Mouse (Mus musculus) liver, embryonic 14 days (tissue): Measurements from ENCODE around the gene Ezr. TPM values are rescaled to one million over a fixed set of nuclear protein-coding genes. Genes with fewer than 3 reads are reported as not detected.

ENCODE experiments used
- polyA plus RNA-seq: library from polyadenylated mRNA; depleted of rRNA; stranded (reverse); fragments of >200 nt; gene quantifications from 2 replicates; pipeline ENCODE4 v1.2.3, GENCODE M21; 2012; rRNA removed

The Ezr gene
- 31.0 and 32.3 TPM in 2 replicates for polyA plus RNA-seq

DNA sequence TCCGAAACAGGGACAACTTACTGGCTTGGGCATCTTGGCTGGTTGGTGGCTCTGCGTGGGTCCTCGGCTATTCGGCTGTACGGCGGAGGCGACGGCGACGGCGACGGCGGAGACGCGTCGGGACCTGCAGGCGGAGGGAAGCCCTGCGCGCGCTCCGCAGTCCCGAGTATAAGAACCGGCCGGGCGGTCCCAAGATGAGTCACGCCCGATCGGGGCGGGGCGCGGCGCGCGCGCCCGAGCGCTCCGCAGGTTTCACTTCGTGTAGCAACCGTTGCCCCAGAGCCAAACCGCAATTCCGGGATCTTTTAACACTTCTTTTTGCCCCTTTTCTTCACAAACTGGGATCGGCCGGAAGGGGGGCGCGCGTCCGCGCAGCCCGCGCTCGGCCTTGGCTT lies at the start of gene Ezr:
Ezr (minus strand) TSS at position 174 of the 395 bp plus-strand sequence.

Other genes with a start within 250 kb of the Ezr start
- 5.8 and 7.2 TPM in 2 replicates for gene Dynlt1c, start 181.1 kb downstream of the Ezr start, polyA plus RNA-seq
- 63.7 and 73.8 TPM in 2 replicates for gene Dynlt1f, start 126.9 kb downstream of the Ezr start, polyA plus RNA-seq
- 0.02 and 0.05 TPM in 2 replicates for gene Sytl3, start 123.7 kb downstream of the Ezr start, polyA plus RNA-seq
- gene Rsph3b, start 165.9 kb upstream of the Ezr start, polyA plus RNA-seq, result 6.4 and 6.5 TPM in 2 replicates
- gene Tagap1, start 178.4 kb upstream of the Ezr start, polyA plus RNA-seq, result 11.9 and 13.3 TPM in 2 replicates
- gene Rnaset2b, start 187.8 kb upstream of the Ezr start, polyA plus RNA-seq, result 68.1 and 69.8 TPM in 2 replicates
- 0.17 TPM in 1 of 2 replicates, not detected in the other for gene Gm49721, start 196.1 kb upstream of the Ezr start, polyA plus RNA-seq
- not detected in 2 replicates for gene Gm1604a, start 242.8 kb upstream of the Ezr start, polyA plus RNA-seq